Mouse (Mus musculus) midbrain, embryonic 16.5 days (tissue): ENCODE data around the gene Trpv4. TPM values are rescaled to one million over a fixed set of nuclear protein-coding genes. Genes with fewer than 3 reads are reported as not detected.

Source experiments
- ATAC-seq: fragments of 200-750 bp; cut with Nextera tagmentation; 2 replicates; pipeline ENCODE4 v1.8.0; 2017; ENCODE audit warnings: moderate TSS enrichment
- H3K27ac ChIP-seq: fragments of 300-500 bp; sonication (generic); 2 replicates; pipeline ENCODE4 v1.5.1; 2014; ENCODE audit warnings: mild to moderate bottlenecking, low read length, mixed read lengths
- H3K27me3 ChIP-seq: fragments of 300-500 bp; sonication (generic); 2 replicates; pipeline ENCODE4 v1.6.1; 2014; ENCODE audit warnings: low read depth, low read length, mixed read lengths; ENCODE audit not compliant: control insufficient read depth, insufficient read depth
- H3K36me3 ChIP-seq: fragments of 300-500 bp; sonication (generic); 2 replicates; pipeline ENCODE4 v1.6.1; 2014; ENCODE audit warnings: mild to moderate bottlenecking, low read length, moderate library complexity, mixed read lengths; ENCODE audit not compliant: control insufficient read depth, insufficient read depth
- H3K4me1 ChIP-seq: fragments of 300-500 bp; sonication (generic); 2 replicates; pipeline ENCODE4 v1.6.1; 2014; ENCODE audit warnings: mild to moderate bottlenecking, low read length, mixed read lengths; ENCODE audit not compliant: control insufficient read depth, insufficient read depth
- H3K4me2 ChIP-seq: fragments of 300-500 bp; sonication (generic); 2 replicates; pipeline ENCODE4 v1.6.1; 2014; ENCODE audit warnings: mild to moderate bottlenecking, low read length, mixed read lengths
- H3K4me3 ChIP-seq: fragments of 300-500 bp; sonication (generic); 2 replicates; pipeline ENCODE4 v1.5.1; 2014; ENCODE audit warnings: low read depth, mild to moderate bottlenecking, low read length, moderate library complexity, mixed read lengths
- H3K9ac ChIP-seq: fragments of 300-500 bp; sonication (generic); 2 replicates; pipeline ENCODE4 v1.6.1; 2014; ENCODE audit warnings: low read depth, low read length, mixed read lengths
- H3K9me3 ChIP-seq: fragments of 300-500 bp; sonication (generic); replicated peaks from 2 replicates; pipeline ENCODE4 v1.6.1; 2014; ENCODE audit warnings: mild to moderate bottlenecking, low read length, mixed read lengths; ENCODE audit not compliant: control insufficient read depth, poor library complexity, severe bottlenecking
- WGBS: fragments of 180-500 bp; shearing (Covaris S2); extraction: QIAGEN DNeasy Blood & Tissue Kit; methylation state at CpG from one replicate; pipeline ENCODE4 v1.1.7; 2014; 5-methylcytosine and 5-hydroxymethylcytosine counted together
- polyA plus RNA-seq: library from polyadenylated mRNA; unstranded; fragments of >200 nt; fragmentation: Nextera tagmentation; extraction: Ambion mirVana; gene quantifications from 2 replicates; pipeline ENCODE4 v1.2.1, GENCODE M21; 2015

Trpv4 gene
- 1.3 and 1.9 TPM in 2 replicates for polyA plus RNA-seq

DNA sequence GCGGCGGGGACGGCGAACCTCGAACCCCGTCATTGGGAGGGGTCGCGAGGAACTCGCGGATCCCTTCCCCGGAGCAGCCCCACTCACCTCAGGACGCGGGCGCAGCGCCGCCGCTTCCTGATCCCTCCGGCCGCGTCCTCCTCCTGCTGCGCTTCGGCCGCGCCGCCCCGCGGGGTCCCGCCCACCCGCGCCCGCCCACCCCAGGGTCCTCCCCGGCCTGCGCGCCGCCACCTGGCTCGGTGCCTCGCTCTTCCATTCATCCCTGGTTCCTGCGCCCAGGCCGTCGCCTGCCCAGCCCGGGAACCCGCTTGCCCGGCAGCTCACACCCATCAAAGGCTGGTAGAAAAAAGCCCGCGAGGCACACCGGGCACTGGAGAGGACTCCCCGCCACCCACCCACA is at the start of gene Trpv4:
Gene Trpv4, minus strand, starts transcription at position 167 of the 400 bp plus-strand sequence.
- WGBS: 1% methylated on average over 26 of the region's 47 CpGs
- peak within 1 kb of the TSS; percentile 64 for H3K9ac ChIP-seq
- ATAC-seq: no peak

DNA sequence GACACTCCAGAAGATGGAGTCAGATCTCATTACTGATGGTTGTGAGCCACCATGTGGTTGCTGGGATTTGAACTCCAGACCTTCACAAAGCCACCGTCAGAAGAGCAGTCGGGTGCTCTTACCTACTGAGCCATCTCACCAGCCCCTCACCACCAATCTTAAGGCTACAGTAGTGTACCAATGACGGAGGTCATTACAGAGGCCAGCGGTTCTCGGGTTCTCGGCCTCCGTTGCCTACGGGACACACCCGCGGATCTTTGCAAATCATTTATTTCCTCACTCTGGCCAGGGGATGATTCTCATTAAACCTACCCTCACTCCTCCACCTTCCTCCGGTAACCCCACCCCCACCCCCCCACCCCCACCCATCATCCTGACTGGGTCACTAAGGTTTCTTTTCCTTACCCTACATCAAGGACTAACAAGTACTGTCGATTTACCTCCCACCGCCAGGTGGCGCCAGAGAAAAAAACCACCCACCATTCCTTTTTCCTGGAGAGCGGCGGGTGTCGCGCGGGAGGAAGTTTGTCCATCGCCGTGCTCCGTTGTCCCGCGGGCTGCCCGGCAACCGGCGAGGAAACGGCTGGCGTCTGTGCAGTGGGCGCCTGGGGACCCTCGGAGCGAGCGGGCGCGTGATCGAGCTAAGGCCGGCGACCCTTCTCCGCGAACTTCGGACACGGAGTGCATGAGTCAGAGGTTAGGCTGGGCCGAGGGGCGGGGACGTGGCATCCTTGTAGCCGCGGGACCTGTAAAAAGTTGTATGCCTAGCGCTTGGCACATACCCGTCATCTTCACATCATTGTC is 49.2 kb upstream of the Trpv4 start, which contains the start of gene Tchp:
Gene Tchp, plus strand, starts transcription at position 496 of the 804 bp plus-strand sequence.
- peaks cover 7% of the 10 kb centered on the region for H3K4me1 ChIP-seq
- peaks cover 9% of the 10 kb centered on the region for H3K36me3 ChIP-seq
- H3K27me3 ChIP-seq: no peaks in the 10 kb centered on the region; the same call in 1 of the 2 replicates
- peak; percentile 86 for ATAC-seq
- peak within 1 kb of the TSS; percentile 58 for H3K4me3 ChIP-seq
- H3K27ac ChIP-seq: no peak within 1 kb of the TSS
- peak within 1 kb of the TSS; percentile 80 for H3K4me2 ChIP-seq
- 5% methylated on average over 49 of the region's 49 CpGs for whole genome bisulfite sequencing
- no peaks in the 10 kb centered on the region for H3K9me3 ChIP-seq
- peak within 1 kb of the TSS; percentile 66 for H3K9ac ChIP-seq

More for the DNA sequence above, at the start of gene Trpv4:
- no peaks in the 10 kb centered on the region for H3K9me3 ChIP-seq
- H3K36me3 ChIP-seq: no peaks in the 10 kb centered on the region
- H3K27ac ChIP-seq: no peak within 1 kb of the TSS
- peaks cover 35% of the 10 kb centered on the region for H3K27me3 ChIP-seq
- H3K4me2 ChIP-seq: peak within 1 kb of the TSS; percentile 77
- H3K4me3 ChIP-seq: peak within 1 kb of the TSS; percentile 43
- H3K4me1 ChIP-seq: peaks cover 9% of the 10 kb centered on the region

DNA sequence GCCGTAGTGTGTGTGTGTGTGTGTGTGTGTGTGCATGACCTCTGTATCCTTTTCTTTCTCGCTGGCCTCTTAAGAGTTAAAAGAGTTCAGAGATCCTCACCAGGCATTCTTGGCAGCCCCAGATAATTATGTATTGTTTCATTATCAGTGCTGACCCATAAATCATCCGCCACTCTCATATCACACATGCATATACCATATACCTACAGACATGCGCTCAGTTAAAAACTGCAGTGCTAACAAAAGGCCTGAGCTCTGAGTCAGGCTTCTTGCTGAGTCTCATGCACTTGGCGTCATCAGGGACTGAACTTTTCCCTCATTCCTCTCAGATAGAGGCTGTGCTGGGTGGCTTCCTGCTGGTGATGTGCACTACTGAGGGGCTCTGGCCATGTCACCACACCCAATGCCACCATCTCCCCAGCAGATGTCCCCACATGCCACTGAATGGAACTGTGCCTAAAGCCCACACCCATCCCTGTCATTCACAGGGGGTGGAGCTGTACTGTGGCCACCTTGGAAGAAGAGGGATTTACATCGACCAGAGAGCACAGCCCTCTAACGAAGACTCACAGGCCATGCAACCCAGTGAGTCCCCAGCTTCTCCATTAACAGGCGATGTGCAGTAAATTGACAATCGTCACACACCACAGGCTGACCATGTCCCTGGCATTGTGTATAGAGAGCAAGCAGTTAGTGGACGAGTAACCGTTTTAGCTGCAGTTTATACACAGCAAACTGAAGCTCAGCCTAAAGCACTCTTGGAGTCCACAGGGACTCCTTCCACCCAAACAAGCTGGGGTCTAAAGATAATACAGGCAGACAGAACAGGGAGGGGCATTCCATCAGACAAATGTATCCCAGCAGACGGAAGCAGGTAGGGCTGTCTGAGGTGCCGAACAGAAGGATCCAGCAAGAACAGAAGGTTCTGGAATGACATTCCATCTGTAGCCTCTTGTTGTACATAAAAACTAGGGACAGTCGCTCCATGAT is 44.5 kb upstream of the Trpv4 start:
- Histone ChIP-seq H3K4me3 (no peak overlapping the region), H3K27ac (no peak overlapping the region), H3K27me3 (no peaks in the 10 kb centered on the region; the same call in 1 of the 2 replicates), H3K9me3 (no peaks in the 10 kb centered on the region), H3K36me3 (no peaks in the 10 kb centered on the region), H3K9ac (0 out of 2 replicates have a peak overlapping the region, but pooled peaks have one; percentile 6), H3K4me2 (no peak overlapping the region), H3K4me1 (no peaks in the 10 kb centered on the region)
- 67% methylated on average over 14 of the region's 14 CpGs for WGBS
- 0 out of 2 replicates have a peak, but pooled peaks have one; percentile 59 for ATAC-seq

DNA sequence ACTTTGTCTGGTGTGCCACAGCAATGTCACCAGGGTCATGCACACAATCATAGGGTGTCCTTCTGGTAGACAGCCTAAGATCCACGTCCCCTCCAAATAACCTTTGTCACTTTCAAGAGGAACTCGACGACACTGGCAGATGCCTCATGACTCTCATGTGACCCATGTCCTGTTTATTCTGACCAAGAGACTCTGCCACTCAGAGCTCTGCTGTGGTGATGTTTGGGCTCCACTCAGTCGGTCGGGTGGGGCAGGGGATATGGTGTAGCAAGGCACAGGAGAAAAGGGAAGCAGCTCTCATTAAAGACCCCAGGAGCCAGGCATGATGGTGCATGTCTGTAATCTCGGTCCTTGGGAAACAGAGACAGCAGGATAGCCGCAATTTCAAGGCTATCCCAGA is 40.8 kb upstream of the Trpv4 start:
- WGBS: 79% methylated on average over 7 of the region's 7 CpGs
- no peak for ATAC-seq
- Histone ChIP-seq H3K9ac (no peak overlapping the region), H3K4me2 (no peak overlapping the region), H3K4me3 (no peak overlapping the region), H3K27me3 (no peaks in the 10 kb centered on the region), H3K36me3 (no peaks in the 10 kb centered on the region), H3K27ac (no peak overlapping the region), H3K9me3 (no peaks in the 10 kb centered on the region), H3K4me1 (no peaks in the 10 kb centered on the region)

DNA sequence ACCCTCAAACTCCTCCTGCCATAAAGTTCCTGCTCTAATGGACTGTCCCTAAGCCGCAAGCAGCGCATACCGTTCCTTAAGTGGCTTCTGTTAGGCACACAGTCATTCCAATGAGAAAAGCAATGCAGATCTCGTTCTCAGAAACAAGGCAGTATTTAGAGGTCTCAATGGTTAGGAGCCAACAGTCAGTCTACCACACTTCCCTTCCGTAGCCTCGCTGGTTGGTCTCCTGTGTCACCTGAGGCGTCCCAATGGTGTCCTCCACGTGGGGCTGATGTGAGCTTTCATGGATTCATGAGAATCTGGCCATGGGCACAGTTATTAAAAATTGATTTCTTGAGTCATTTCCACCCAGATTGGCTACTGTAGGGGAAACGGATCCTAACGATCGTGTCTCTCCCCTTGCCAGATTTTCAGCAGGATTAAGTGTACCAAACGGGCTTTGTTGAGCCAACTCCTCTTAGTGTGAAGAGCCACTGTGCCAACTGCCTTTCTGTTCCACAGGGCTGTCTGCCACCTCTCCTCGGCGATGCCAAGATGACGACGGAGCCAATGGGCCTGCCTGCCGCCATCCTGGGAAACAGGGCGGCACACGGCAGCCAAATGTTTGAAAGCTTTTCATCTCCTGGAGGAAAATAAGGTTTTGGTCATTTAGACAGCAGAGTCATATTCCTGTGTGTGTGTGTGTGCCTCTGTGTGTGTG is 40.0 kb upstream of the Trpv4 start:
- H3K9me3 ChIP-seq: no peaks in the 10 kb centered on the region
- H3K4me3 ChIP-seq: no peak overlapping the region
- no peaks in the 10 kb centered on the region for H3K4me1 ChIP-seq
- no peaks in the 10 kb centered on the region for H3K27me3 ChIP-seq
- H3K27ac ChIP-seq: no peak overlapping the region
- H3K36me3 ChIP-seq: no peaks in the 10 kb centered on the region
- no peak for ATAC-seq
- 80% methylated on average over 19 of the region's 19 CpGs for WGBS
- H3K9ac ChIP-seq: no peak overlapping the region
- H3K4me2 ChIP-seq: no peak overlapping the region

DNA sequence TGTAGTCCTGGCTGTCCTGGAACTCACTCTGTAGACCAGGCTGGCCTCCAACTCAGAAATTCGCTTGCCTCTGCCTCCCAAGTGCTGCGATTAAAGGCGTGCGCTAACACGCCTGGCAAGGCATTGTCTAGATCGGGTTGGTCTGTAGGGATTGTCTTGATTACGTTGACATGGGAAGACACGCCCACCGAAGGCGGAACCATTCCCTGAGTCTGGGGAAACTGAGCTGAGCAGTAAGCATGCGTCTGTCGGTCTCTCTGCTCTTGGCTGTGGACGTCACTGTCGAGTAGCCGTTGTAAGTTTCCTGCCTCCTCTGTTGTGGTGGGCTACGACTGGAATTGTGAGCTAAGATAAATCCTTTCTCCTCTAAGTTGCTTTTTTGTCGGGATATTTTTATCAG is 38.7 kb upstream of the Trpv4 start:
- H3K27me3 ChIP-seq: no peaks in the 10 kb centered on the region
- no peak overlapping the region for H3K4me2 ChIP-seq
- no peak overlapping the region for H3K9ac ChIP-seq
- no peak for ATAC-seq
- no peaks in the 10 kb centered on the region for H3K9me3 ChIP-seq
- H3K27ac ChIP-seq: no peak overlapping the region
- no peak overlapping the region for H3K4me3 ChIP-seq
- no peaks in the 10 kb centered on the region for H3K36me3 ChIP-seq
- WGBS: 89% methylated on average over 17 of the region's 17 CpGs
- H3K4me1 ChIP-seq: no peaks in the 10 kb centered on the region

DNA sequence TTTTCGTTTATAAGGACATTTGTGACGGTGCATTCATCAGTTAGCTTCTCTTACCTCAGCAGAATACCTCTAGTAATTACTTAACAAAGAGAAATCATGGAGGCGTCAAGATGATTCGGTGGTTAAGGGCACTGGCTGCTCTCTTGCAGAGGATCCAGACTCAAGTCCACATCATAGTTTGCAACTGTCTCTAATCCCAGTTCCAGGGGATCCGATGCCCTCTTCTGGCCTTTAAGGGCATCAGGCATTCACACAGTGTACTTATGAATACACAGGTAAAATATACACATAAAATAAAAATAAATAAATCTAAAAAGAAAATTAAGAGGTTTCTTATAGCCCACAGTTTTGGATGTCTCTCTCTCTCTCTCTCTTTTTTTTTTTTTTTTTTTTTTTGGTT is 37.6 kb upstream of the Trpv4 start:
- Histone ChIP-seq H3K27ac (no peak overlapping the region), H3K4me3 (no peak overlapping the region), H3K4me1 (peaks cover 4% of the 10 kb centered on the region), H3K27me3 (no peaks in the 10 kb centered on the region), H3K36me3 (no peaks in the 10 kb centered on the region), H3K9me3 (no peaks in the 10 kb centered on the region), H3K9ac (no peak overlapping the region), H3K4me2 (no peak overlapping the region)
- WGBS: 71% methylated on average over 5 of the region's 5 CpGs
- ATAC-seq: no peak
